In genomic region chr19:4990256-4990625, GRCm38 (mm10) we compare ENCODE assay signal across 10 mouse cellular contexts. TPM values are rescaled to one million over a fixed set of nuclear protein-coding genes. Genes with fewer than 3 reads are reported as not detected.
A peak's percentile ranks its signal among the peaks of the same experiment; 100 is the strongest.
DNase-seq lines count a peak whose midpoint lies in the region; ATAC-seq and TF ChIP-seq lines count a peak whose summit lies in the region.
"Had no signal": no experiment of that assay in that cellular context is flagged by ENCODE, and none has a peak within 500 bp of the region (broad histone marks: within the 10 kb centered on the region; RNA-seq: fewer than 3 reads in every experiment).

Gene Npas4 (minus strand): TSS chr19:4990316.

- H3K27me3 ChIP-seq in heart, embryonic 10.5 days (ENCODE audit: insufficient read depth, poor library complexity, severe bottlenecking) = peaks cover 54% of the 10 kb centered on the region
- peaks cover 92% of the 10 kb centered on the region for H3K27me3 ChIP-seq in hindbrain, embryonic 10.5 days (ENCODE audit: insufficient read depth, poor library complexity, severe bottlenecking)
- H3K27me3 ChIP-seq in midbrain, embryonic 12.5 days = peaks cover 98% of the 10 kb centered on the region

- H3K9me3 ChIP-seq in heart, embryonic 10.5 days = no peaks in the 10 kb centered on the region
- H3K9me3 ChIP-seq in ES-E14 (ENCODE audit: control insufficient read depth, insufficient read depth, low read depth, low read length) = no peaks in the 10 kb centered on the region
- no peaks in the 10 kb centered on the region for H3K9me3 ChIP-seq in hindbrain, embryonic 10.5 days
- no peaks in the 10 kb centered on the region for H3K9me3 ChIP-seq in midbrain, embryonic 12.5 days
- H3K9me3 ChIP-seq: liver, embryonic 13.5 days had no signal

- no peak within 1 kb of the TSS for H3K27ac ChIP-seq in heart, embryonic 10.5 days
- H3K27ac ChIP-seq in ES-E14 (ENCODE audit: insufficient read depth, low read depth, low read length, poor library complexity, severe bottlenecking) = no peak within 1 kb of the TSS; the same call in 1 of the 2 replicates
- no peak within 1 kb of the TSS for H3K27ac ChIP-seq in hindbrain, embryonic 10.5 days
- no peak within 1 kb of the TSS for H3K27ac ChIP-seq in midbrain, embryonic 12.5 days (replicated peaks)
- H3K27ac ChIP-seq: liver, embryonic 13.5 days had no signal

- peak within 1 kb of the TSS; percentile 57 for H3K4me2 ChIP-seq in midbrain, embryonic 12.5 days (replicated peaks)
- H3K4me2 ChIP-seq: liver, embryonic 13.5 days had no signal

- peaks cover 48% of the 10 kb centered on the region for H3K4me1 ChIP-seq in heart, embryonic 10.5 days
- H3K4me1 ChIP-seq in ES-E14 (ENCODE audit: control insufficient read depth in 2 of 2, insufficient read depth in 2 of 2, low read length in 2 of 2, poor library complexity in 1 of 2) = peaks cover 0 to 4% of the 10 kb centered on the region in 2 experiments; a peak in 1 of 4 replicates
- H3K4me1 ChIP-seq in hindbrain, embryonic 10.5 days (replicated peaks) = peaks cover 14% of the 10 kb centered on the region
- peaks cover 16% of the 10 kb centered on the region; the same call in 1 of the 2 replicates for H3K4me1 ChIP-seq in midbrain, embryonic 12.5 days
- H3K4me1 ChIP-seq: liver, embryonic 13.5 days had no signal

- DNase-seq in heart, embryonic 10.5 days (ENCODE audit: low spot score) = no peak
- DNase-seq in heart, postnatal 25 days (ENCODE audit: low spot score) = no peak
- no peak for DNase-seq in ES-E14 (ENCODE audit: low read depth, low spot score)
- DNase-seq in hindbrain, embryonic 10.5 days (ENCODE audit: low spot score) = no peak
- no peak for DNase-seq in lung, postnatal 10 days
- no peak for DNase-seq in lung, postnatal 36 days
- DNase-seq: kidney, postnatal 25 days; liver, embryonic 13.5 days had no signal

- WGBS in heart, embryonic 10.5 days = 16% methylated on average over 4 of the region's 4 CpGs
- WGBS in hindbrain, embryonic 10.5 days = 22% methylated on average over 4 of the region's 4 CpGs
- 16% methylated on average over 4 of the region's 4 CpGs for WGBS in midbrain, embryonic 12.5 days

- peaks cover 9% of the 10 kb centered on the region; the same call in 1 of the 2 replicates for H3K36me3 ChIP-seq in heart, embryonic 10.5 days
- no peaks in the 10 kb centered on the region for H3K36me3 ChIP-seq in ES-E14 (ENCODE audit: control insufficient read depth, insufficient read depth, low read length, poor library complexity, severe bottlenecking)
- no peaks in the 10 kb centered on the region for H3K36me3 ChIP-seq in hindbrain, embryonic 10.5 days
- H3K36me3 ChIP-seq in midbrain, embryonic 12.5 days = no peaks in the 10 kb centered on the region
- H3K36me3 ChIP-seq: liver, embryonic 13.5 days had no signal

- no peak within 1 kb of the TSS for H3K9ac ChIP-seq in ES-E14 (ENCODE audit: insufficient read depth, low read depth, low read length, poor library complexity, severe bottlenecking)
- H3K9ac ChIP-seq in midbrain, embryonic 12.5 days (replicated peaks) = peak within 1 kb of the TSS; percentile 51
- H3K9ac ChIP-seq: liver, embryonic 13.5 days had no signal

- intact Hi-C loops in heart, postnatal 25 days (cut with DNase I) = loop anchor here (10.0 kb wide), 1 partner anchor 365 kb away; the partner anchor contains the start of gene Rce1

- in situ Hi-C loops in ES-E14 (cut with MboI; ENCODE audit: low sequenced_read_pairs in 2 of 2, unreplicated experiment in 2 of 2) = loop anchor here in 1 of 2 experiments (25.0 kb wide), 1 partner anchor 353 kb away; the partner anchor contains the start of gene Rce1

- peak within 1 kb of the TSS; percentile 44 for H3K4me3 ChIP-seq in heart, embryonic 10.5 days
- H3K4me3 ChIP-seq in ES-E14 (ENCODE audit: insufficient read depth in 1 of 2, low read depth in 1 of 2, low read length in 2 of 2, poor library complexity in 1 of 2, severe bottlenecking in 1 of 2) = peak within 1 kb of the TSS; percentile 30 to 48; a peak in 2 of 4 replicates
- H3K4me3 ChIP-seq in hindbrain, embryonic 10.5 days = peak within 1 kb of the TSS; percentile 47
- peak within 1 kb of the TSS; percentile 46 for H3K4me3 ChIP-seq in midbrain, embryonic 12.5 days
- H3K4me3 ChIP-seq: liver, embryonic 13.5 days had no signal

- 0 out of 2 replicates have a peak, but pooled peaks have one; percentile 38 for ATAC-seq in midbrain, embryonic 12.5 days (ENCODE audit: low FRiP score, low read depth)
- ATAC-seq in activated CD4-positive, CD25-positive, alpha-beta regulatory T cell, adult 4 months = no peak

TF ChIP-seq in ES-E14, 5 proteins besides CTCF, POLR2A, EP300 and RAD21:
- no peak for TF ChIP-seq ZC3H11A (IDR thresholded peaks at IDR 0.05; ENCODE audit: borderline replicate concordance, low read depth, low read length)
- no peak for TF ChIP-seq CHD2 (IDR thresholded peaks at IDR 0.05; ENCODE audit: low read depth, low read length)
- no peak for TF ChIP-seq HCFC1 (IDR thresholded peaks at IDR 0.05; ENCODE audit: borderline replicate concordance, insufficient read depth, low read length)
- no peak for TF ChIP-seq MAFK (IDR thresholded peaks at IDR 0.05; ENCODE audit: insufficient read depth, low read depth, low read length)
- no peak for TF ChIP-seq ZNF384 (IDR thresholded peaks at IDR 0.05; ENCODE audit: low read depth, low read length)
TF ChIP-seq in ES-E14: peak in this region for 0.

RNA-seq across cellular contexts. Expression of gene Npas4, which starts in this region (rescaled TPM):
- polyA plus RNA-seq in heart, embryonic 10.5 days (2016; fragmentation: Nextera tagmentation; extraction: Ambion mirVana) = 0.24 and 0.34 TPM in 2 replicates
- under 1 TPM in 1 of 2 experiments, not detected in 1; 0.06 TPM for total RNA-seq in heart, postnatal 25 days (2021)
- 0.05 and 0.09 TPM in 2 replicates for total RNA-seq in ES-E14 (2012; rRNA removed)
- polyA plus RNA-seq in hindbrain, embryonic 10.5 days (2016; fragmentation: Nextera tagmentation; extraction: Ambion mirVana) = not detected in 2 replicates
- 0.07 and 0.20 TPM in 2 replicates for polyA plus RNA-seq in midbrain, embryonic 12.5 days (2016; fragmentation: Nextera tagmentation; extraction: Ambion mirVana)
- under 1 TPM; 0.32 to 0.83 TPM for polyA plus RNA-seq in activated CD4-positive, CD25-positive, alpha-beta regulatory T cell, adult 4 months (2017; shearing (Covaris generic))
- polyA plus RNA-seq: liver, embryonic 13.5 days had no signal

Comparison
In these comparisons a context has a peak if more than half of its experiments do, and no peak if none do; other contexts are left out.
1. Peak in ATAC-seq, H3K4me3 ChIP-seq, H3K9ac ChIP-seq and H3K4me2 ChIP-seq in midbrain, embryonic 12.5 days; RNA of the gene not detected or under 1 TPM.